Mouse (Mus musculus): ENCODE measurements around the gene Six1.

GRCm38 (mm10) chr12:73094605-73095004 is 40.9 kb upstream of the Six1 start:
- TF ChIP-seq GATA1 (IDR thresholded peaks at IDR 0.05; ENCODE audit: low read length) (no peak), TAL1 (IDR thresholded peaks at IDR 0.05; ENCODE audit: low read length) (no peak)

Measured in erythroblast, embryonic 14.5 days (primary cell).